Mouse (Mus musculus) ES-Bruce4 (cell line): Measurements from ENCODE around the gene Cmas.

Source experiments
- CTCF ChIP-seq: IDR thresholded peaks from one replicate; pipeline ENCODE4 v1.8.1; 2011; ENCODE audit warnings: low read depth, low read length
- EP300 ChIP-seq: IDR thresholded peaks from 2 replicates; pipeline ENCODE4 v1.6.1; 2011; ENCODE audit warnings: low read depth, low read length; ENCODE audit not compliant: insufficient read depth
- POLR2A ChIP-seq: IDR thresholded peaks from one replicate; pipeline ENCODE4 v1.8.1; 2011; ENCODE audit warnings: low read length; ENCODE audit not compliant: insufficient read depth

GRCm38 (mm10) chr6:142801687-142802086 is 45.2 kb downstream of the Cmas start:
- TF ChIP-seq CTCF (no peak), POLR2A (no peak), EP300 (no peak)
